Mouse (Mus musculus) bone marrow, adult 2 months (tissue): ENCODE measurements around the gene Cdh1.

Source experiments
- CTCF ChIP-seq: fragments of 200-500 bp; IDR thresholded peaks from 2 replicates; pipeline ENCODE4 v1.5.1; 2011; ENCODE audit warnings: low read length, control low read depth; ENCODE audit not compliant: control insufficient read depth, insufficient read depth
- POLR2A ChIP-seq: fragments of 200-500 bp; IDR thresholded peaks from 2 replicates; pipeline ENCODE4 v1.6.1; 2011; ENCODE audit warnings: low read depth, mild to moderate bottlenecking, control low read depth, low read length, borderline replicate concordance; ENCODE audit not compliant: control insufficient read depth

DNA sequence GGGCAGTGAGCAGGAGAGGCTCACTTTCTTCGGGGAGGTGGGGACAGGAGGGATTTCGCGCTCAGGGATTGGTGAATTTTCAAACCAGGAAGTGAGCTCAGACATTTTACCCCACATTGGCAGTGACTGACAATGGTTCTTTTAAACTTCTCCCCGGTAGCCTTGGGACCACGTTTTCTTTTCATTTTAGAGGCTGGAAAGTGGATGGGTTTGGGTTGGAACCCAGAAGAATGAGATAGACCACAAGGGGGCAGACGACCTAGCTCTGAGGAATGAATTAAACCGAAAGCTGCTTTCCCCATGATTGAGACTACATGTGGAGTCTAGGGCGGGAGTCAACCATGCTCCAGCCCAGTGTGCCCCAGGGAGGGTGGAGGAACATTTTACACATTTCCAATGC lies 71.7 kb downstream of the Cdh1 start:
- TF ChIP-seq CTCF (no peak), POLR2A (no peak)
